Mouse (Mus musculus) forebrain, embryonic 11.5 days (tissue): ENCODE measurements around the gene Myl7. TPM values are rescaled to one million over a fixed set of nuclear protein-coding genes. Genes with fewer than 3 reads are reported as not detected.

Source experiments
- ATAC-seq: fragments of 200-750 bp; cut with Nextera tagmentation; replicated peaks from 2 replicates; pipeline ENCODE4 v1.8.0; 2017; ENCODE audit warnings: moderate TSS enrichment; ENCODE audit not compliant: low FRiP score
- DNase-seq: peaks from one replicate; pipeline ENCODE4 v3.0.0-alpha.2; 2017; ENCODE audit warnings: low spot score
- H3K27ac ChIP-seq: fragments of 300-500 bp; sonication (generic); 2 replicates; pipeline ENCODE4 v1.5.1; 2014; ENCODE audit warnings: low read depth, low read length
- H3K27me3 ChIP-seq: fragments of 300-500 bp; sonication (generic); 2 replicates; pipeline ENCODE4 v1.6.1; 2014; ENCODE audit warnings: mild to moderate bottlenecking, low read length, mixed read lengths; ENCODE audit not compliant: control insufficient read depth, insufficient read depth
- H3K36me3 ChIP-seq: fragments of 300-500 bp; sonication (generic); 2 replicates; pipeline ENCODE4 v1.6.1; 2014; ENCODE audit warnings: mild to moderate bottlenecking, low read length, moderate library complexity, mixed read lengths; ENCODE audit not compliant: control insufficient read depth, insufficient read depth
- H3K4me1 ChIP-seq: fragments of 300-500 bp; sonication (generic); replicated peaks from 2 replicates; pipeline ENCODE4 v1.6.1; 2014; ENCODE audit warnings: low read length, mixed read lengths; ENCODE audit not compliant: control insufficient read depth, insufficient read depth
- H3K4me2 ChIP-seq: fragments of 300-500 bp; sonication (generic); 2 replicates; pipeline ENCODE4 v1.6.1; 2014; ENCODE audit warnings: low read depth, mild to moderate bottlenecking, low read length, moderate library complexity, mixed read lengths; ENCODE audit not compliant: severe bottlenecking
- H3K4me3 ChIP-seq: fragments of 300-500 bp; sonication (generic); 2 replicates; pipeline ENCODE4 v1.5.1; 2014; ENCODE audit warnings: low read depth, low read length
- H3K9ac ChIP-seq: fragments of 300-500 bp; sonication (generic); 2 replicates; pipeline ENCODE4 v1.6.1; 2014; ENCODE audit warnings: low read length
- H3K9me3 ChIP-seq: fragments of 300-500 bp; sonication (generic); 2 replicates; pipeline ENCODE4 v1.6.1; 2016; ENCODE audit warnings: low read length, mixed read lengths; ENCODE audit not compliant: control insufficient read depth
- WGBS: fragments of 180-500 bp; shearing (Covaris S2); extraction: QIAGEN DNeasy Blood & Tissue Kit; methylation state at CpG from one replicate; pipeline ENCODE4 v1.1.7; 2014; 5-methylcytosine and 5-hydroxymethylcytosine counted together
- polyA plus RNA-seq: library from polyadenylated mRNA; unstranded; fragments of >200 nt; fragmentation: Nextera tagmentation; extraction: Ambion mirVana; gene quantifications from 2 replicates; pipeline ENCODE4 v1.2.1, GENCODE M21; 2014

Gene Myl7
- polyA plus RNA-seq, 1 experiment from 2014 or later: 0.47 TPM

GRCm38 (mm10) chr11:5868324-5868723 lies 30.3 kb downstream of the Myl7 start:
- H3K27ac ChIP-seq: no peak overlapping the region
- no peak overlapping the region for H3K4me3 ChIP-seq
- DNase-seq: no peak
- H3K36me3 ChIP-seq: peaks cover 7% of the 10 kb centered on the region
- H3K4me2 ChIP-seq: no peak overlapping the region
- no peak for ATAC-seq
- 94% methylated on average over 12 of the region's 12 CpGs for WGBS
- H3K9ac ChIP-seq: no peak overlapping the region
- H3K4me1 ChIP-seq: no peaks in the 10 kb centered on the region
- H3K27me3 ChIP-seq: no peaks in the 10 kb centered on the region; the same call in 1 of the 2 replicates
- no peaks in the 10 kb centered on the region for H3K9me3 ChIP-seq

- Histone ChIP-seq H3K9me3 (no peaks in the 10 kb centered on the region), H3K27ac (no peak overlapping the region), H3K36me3 (peaks cover 2% of the 10 kb centered on the region), H3K4me2 (no peak overlapping the region), H3K9ac (no peak overlapping the region), H3K27me3 (peaks cover 8% of the 10 kb centered on the region), H3K4me1 (peaks cover under 1% of the 10 kb centered on the region), H3K4me3 (no peak overlapping the region)
- DNase-seq (no peak), ATAC-seq (no peak)
- WGBS: 95% methylated on average over 2 of the region's 2 CpGs
Measured at GRCm38 (mm10) chr11:5867196-5867595, 31.4 kb downstream of the Myl7 start.

GRCm38 (mm10) chr11:5862394-5863105 lies 36.0 kb downstream of the Myl7 start:
- ATAC-seq (no peak), DNase-seq (no peak)
- no peak overlapping the region for H3K9ac ChIP-seq

GRCm38 (mm10) chr11:5861678-5862393 lies 36.7 kb downstream of the Myl7 start, which contains the start of gene Aebp1:
TSS of gene Aebp1 (plus strand) at chr11:5861947.
- WGBS: 4% methylated on average over 52 of the region's 59 CpGs
- Histone ChIP-seq H3K9ac (peak within 1 kb of the TSS; percentile 47), H3K27ac (no peak within 1 kb of the TSS), H3K27me3 (peaks cover 28% of the 10 kb centered on the region), H3K36me3 (no peaks in the 10 kb centered on the region), H3K4me2 (peak within 1 kb of the TSS; percentile 55), H3K4me1 (peaks cover 7% of the 10 kb centered on the region), H3K4me3 (peak within 1 kb of the TSS; percentile 23), H3K9me3 (no peaks in the 10 kb centered on the region)
- ATAC-seq (no peak), DNase-seq (peak; percentile 68)

More at GRCm38 (mm10) chr11:5862394-5863105, 36.0 kb downstream of the Myl7 start:
- WGBS: 39% methylated on average over 15 of the region's 15 CpGs
- H3K27me3 ChIP-seq: peaks cover 28% of the 10 kb centered on the region
- H3K4me3 ChIP-seq: peak overlapping the region; percentile 23
- peak overlapping the region; percentile 55; the same call in 1 of the 2 replicates for H3K4me2 ChIP-seq
- no peak overlapping the region for H3K27ac ChIP-seq
- no peaks in the 10 kb centered on the region for H3K36me3 ChIP-seq
- peaks cover 7% of the 10 kb centered on the region for H3K4me1 ChIP-seq
- H3K9me3 ChIP-seq: no peaks in the 10 kb centered on the region

GRCm38 (mm10) chr11:5860639-5861038 lies 37.9 kb downstream of the Myl7 start:
- H3K4me3 ChIP-seq: no peak overlapping the region
- no peak overlapping the region for H3K27ac ChIP-seq
- H3K9ac ChIP-seq: no peak overlapping the region
- H3K4me1 ChIP-seq: peaks cover 7% of the 10 kb centered on the region
- no peak overlapping the region for H3K4me2 ChIP-seq
- WGBS: 58% methylated on average over 6 of the region's 6 CpGs
- no peak for ATAC-seq
- no peaks in the 10 kb centered on the region for H3K36me3 ChIP-seq
- no peaks in the 10 kb centered on the region for H3K9me3 ChIP-seq
- H3K27me3 ChIP-seq: peaks cover 28% of the 10 kb centered on the region
- no peak for DNase-seq

GRCm38 (mm10) chr11:5859883-5860550 lies 38.6 kb downstream of the Myl7 start:
- no peak overlapping the region for H3K9ac ChIP-seq
- DNase-seq (no peak), ATAC-seq (no peak)
- WGBS: 82% methylated on average over 13 of the region's 13 CpGs
- no peak overlapping the region for H3K4me3 ChIP-seq
- no peak overlapping the region for H3K4me2 ChIP-seq
- no peaks in the 10 kb centered on the region for H3K36me3 ChIP-seq
- H3K27ac ChIP-seq: no peak overlapping the region
- H3K4me1 ChIP-seq: peaks cover 7% of the 10 kb centered on the region
- no peaks in the 10 kb centered on the region for H3K9me3 ChIP-seq
- H3K27me3 ChIP-seq: peaks cover 28% of the 10 kb centered on the region

- H3K4me3 ChIP-seq: no peak overlapping the region
- 81% methylated on average over 1 of the region's 1 CpGs for WGBS
- peaks cover 7% of the 10 kb centered on the region for H3K4me1 ChIP-seq
- no peaks in the 10 kb centered on the region for H3K36me3 ChIP-seq
- DNase-seq (no peak), ATAC-seq (no peak)
- peaks cover 28% of the 10 kb centered on the region for H3K27me3 ChIP-seq
- no peak overlapping the region for H3K4me2 ChIP-seq
- H3K9me3 ChIP-seq: no peaks in the 10 kb centered on the region
- no peak overlapping the region for H3K9ac ChIP-seq
- no peak overlapping the region for H3K27ac ChIP-seq
Measured at GRCm38 (mm10) chr11:5858723-5859122, 39.9 kb downstream of the Myl7 start.

- Histone ChIP-seq H3K4me3 (no peak overlapping the region), H3K4me1 (no peaks in the 10 kb centered on the region), H3K9ac (no peak overlapping the region), H3K27ac (0 out of 2 replicates have a peak overlapping the region, but pooled peaks have one; percentile 6), H3K4me2 (no peak overlapping the region), H3K36me3 (no peaks in the 10 kb centered on the region), H3K27me3 (peaks cover 14% of the 10 kb centered on the region), H3K9me3 (no peaks in the 10 kb centered on the region)
- no peak for DNase-seq
- ATAC-seq: no peak
- WGBS: 79% methylated on average over 8 of the region's 8 CpGs
Measured at GRCm38 (mm10) chr11:5856479-5857130, 42.0 kb downstream of the Myl7 start.
